Mouse (Mus musculus): ENCODE data around the gene Txnrd1.

DNA sequence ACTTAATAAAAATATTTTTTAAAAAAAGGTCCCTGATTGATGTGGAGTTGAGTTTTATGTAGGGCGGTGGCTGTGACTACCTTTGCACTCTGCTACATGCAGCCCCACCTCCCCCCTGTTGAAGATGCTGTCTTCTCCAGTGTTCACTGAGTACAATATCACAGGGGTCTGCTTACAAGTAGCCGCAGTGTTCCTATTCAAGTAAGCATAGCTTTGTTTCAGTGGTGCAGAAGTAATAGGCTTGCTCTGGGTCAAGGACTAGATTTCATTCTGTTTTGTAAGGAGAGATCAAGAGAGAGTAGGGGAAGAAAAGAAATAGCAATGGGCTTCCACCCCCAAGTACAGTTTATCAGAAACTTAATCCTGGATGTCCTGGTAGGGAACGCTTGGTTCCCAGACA is 16.2 kb upstream of the Txnrd1 start:
- TF ChIP-seq CTCF (conservative IDR thresholded peaks at IDR 0.05; ENCODE audit: low read length), result no peak
- TF ChIP-seq NANOG (IDR thresholded peaks at IDR 0.05; ENCODE audit: borderline replicate concordance, low read length), result peak; percentile 61; the same call in 1 of the 2 replicates
